ENCODE assay signal across 8 mouse cellular contexts in the genomic region with DNA sequence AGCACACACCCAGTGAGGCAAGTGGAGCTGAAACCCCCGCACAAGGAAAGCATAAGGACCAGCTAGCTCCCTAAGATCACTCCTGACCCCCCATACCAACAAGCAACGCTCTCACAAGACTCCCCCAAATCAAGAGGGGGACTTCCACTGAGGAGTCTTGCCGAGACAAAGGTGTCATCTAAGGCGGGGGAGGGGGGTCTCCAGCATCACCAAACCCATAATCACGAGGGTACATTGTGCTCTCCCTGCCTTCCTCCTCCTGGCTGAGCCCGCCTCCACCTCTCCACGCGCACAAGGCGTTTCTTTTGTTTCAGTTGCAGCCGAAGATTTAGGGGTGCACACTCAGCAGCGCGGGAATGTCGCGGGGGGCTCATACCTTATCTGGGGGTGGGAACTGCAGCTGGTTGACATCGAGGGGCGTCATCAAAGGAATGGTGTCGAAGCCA. TPM values are rescaled to one million over a fixed set of nuclear protein-coding genes. Genes with fewer than 3 reads are reported as not detected.
DNase-seq lines count a peak whose midpoint lies in the region; ATAC-seq and TF ChIP-seq lines count a peak whose summit lies in the region.

No protein-coding gene starts in this region.

- no peak for TF ChIP-seq CTCF in cerebellum, adult 2 months (IDR thresholded peaks at IDR 0.05; ENCODE audit: borderline replicate concordance, insufficient read depth, low read depth, low read length)

- H3K4me3 ChIP-seq in kidney, embryonic 14.5 days (ENCODE audit: low read length) = peak overlapping the region; percentile 81
- H3K4me3 ChIP-seq in cerebellum, adult 2 months (replicated peaks; ENCODE audit: insufficient read depth, low read depth, low read length) = peak overlapping the region; percentile 82
- H3K4me3 ChIP-seq in forebrain, embryonic 15.5 days = peak overlapping the region; percentile 93
- peak overlapping the region; percentile 51 for H3K4me3 ChIP-seq in liver, embryonic 11.5 days (ENCODE audit: low read depth, low read length)

- H3K9ac ChIP-seq in kidney, embryonic 14.5 days (ENCODE audit: low read depth, low read length) = peak overlapping the region; percentile 85
- peak overlapping the region; percentile 100 for H3K9ac ChIP-seq in forebrain, embryonic 15.5 days (replicated peaks)
- H3K9ac ChIP-seq in liver, embryonic 11.5 days (ENCODE audit: low read depth, low read length) = peak overlapping the region; percentile 46; the same call in 1 of the 2 replicates

- no peak for TF ChIP-seq POLR2A in cerebellum, adult 2 months (IDR thresholded peaks at IDR 0.05; ENCODE audit: borderline replicate concordance, insufficient read depth, low read length)

- H3K4me2 ChIP-seq in kidney, embryonic 14.5 days (replicated peaks; ENCODE audit: low read depth, low read length) = peak overlapping the region; percentile 94
- H3K4me2 ChIP-seq in forebrain, embryonic 15.5 days (replicated peaks) = peak overlapping the region; percentile 75
- H3K4me2 ChIP-seq in liver, embryonic 11.5 days = peak overlapping the region; percentile 69

- peak; percentile 8; the same call in 1 of the 2 replicates for ATAC-seq in kidney, embryonic 14.5 days (ENCODE audit: low FRiP score, low TSS enrichment)
- ATAC-seq in forebrain, embryonic 15.5 days (replicated peaks) = peak; percentile 66
- 0 out of 2 replicates have a peak, but pooled peaks have one; percentile 9 for ATAC-seq in liver, embryonic 11.5 days (replicated peaks; ENCODE audit: low FRiP score)

- WGBS in kidney, embryonic 14.5 days = 4% methylated on average over 17 of the region's 17 CpGs
- WGBS in cerebellum, adult 2 months = 1% methylated on average over 17 of the region's 17 CpGs
- under 1% methylated on average over 17 of the region's 17 CpGs for WGBS in forebrain, embryonic 15.5 days
- 5% methylated on average over 17 of the region's 17 CpGs for WGBS in liver, embryonic 11.5 days

- H3K36me3 ChIP-seq in kidney, embryonic 14.5 days (ENCODE audit: control insufficient read depth, insufficient read depth, low read length) = peaks cover 29% of the 10 kb centered on the region
- peaks cover 38% of the 10 kb centered on the region for H3K36me3 ChIP-seq in forebrain, embryonic 15.5 days
- H3K36me3 ChIP-seq in liver, embryonic 11.5 days (ENCODE audit: control insufficient read depth, insufficient read depth, low read length) = no peaks in the 10 kb centered on the region

- H3K9me3 ChIP-seq in kidney, embryonic 14.5 days (ENCODE audit: control insufficient read depth, low read length) = 0 out of 2 replicates have a peak, but pooled peaks cover 5% of the 10 kb centered on the region
- no peaks in the 10 kb centered on the region for H3K9me3 ChIP-seq in forebrain, embryonic 15.5 days
- H3K9me3 ChIP-seq in liver, embryonic 11.5 days (ENCODE audit: control insufficient read depth, low read length) = no peaks in the 10 kb centered on the region

- DNase-seq in kidney, adult 18-20 months = no peak
- no peak for DNase-seq in cerebellum, adult 2 months
- no peak for DNase-seq in liver, embryonic 11.5 days (ENCODE audit: low spot score)
- peak; percentile 62 for DNase-seq in right cerebral cortex, postnatal 25 days
- DNase-seq in adipocyte (ENCODE audit: low spot score) = no peak
- DNase-seq in spleen, adult 18-20 months = no peak

- H3K27me3 ChIP-seq in kidney, embryonic 14.5 days (ENCODE audit: control insufficient read depth, insufficient read depth, low read length) = peaks cover 10% of the 10 kb centered on the region
- no peaks in the 10 kb centered on the region for H3K27me3 ChIP-seq in cerebellum, adult 2 months (ENCODE audit: control insufficient read depth, insufficient read depth, low read length)
- H3K27me3 ChIP-seq in forebrain, embryonic 15.5 days = no peaks in the 10 kb centered on the region
- peaks cover 59% of the 10 kb centered on the region for H3K27me3 ChIP-seq in liver, embryonic 11.5 days (replicated peaks; ENCODE audit: control insufficient read depth, insufficient read depth, low read length)

- H3K27ac ChIP-seq in kidney, embryonic 14.5 days (ENCODE audit: low read depth, low read length) = no peak overlapping the region
- peak overlapping the region; percentile 84 for H3K27ac ChIP-seq in cerebellum, adult 2 months (ENCODE audit: insufficient read depth, low read length)
- peak overlapping the region; percentile 99 for H3K27ac ChIP-seq in forebrain, embryonic 15.5 days (replicated peaks)
- H3K27ac ChIP-seq in liver, embryonic 11.5 days (ENCODE audit: low read depth, low read length) = no peak overlapping the region

- H3K4me1 ChIP-seq in kidney, embryonic 14.5 days (ENCODE audit: control insufficient read depth, insufficient read depth, low read length) = peaks cover 8% of the 10 kb centered on the region; the same call in 1 of the 2 replicates
- H3K4me1 ChIP-seq in cerebellum, adult 2 months (ENCODE audit: control insufficient read depth, insufficient read depth, low read length) = peaks cover 25% of the 10 kb centered on the region
- H3K4me1 ChIP-seq in forebrain, embryonic 15.5 days = peaks cover 52% of the 10 kb centered on the region
- 0 out of 2 replicates have a peak, but pooled peaks cover 2% of the 10 kb centered on the region for H3K4me1 ChIP-seq in liver, embryonic 11.5 days (replicated peaks; ENCODE audit: control insufficient read depth, insufficient read depth, low read length)

RNA-seq across cellular contexts. Expression of a gene that starts 1.2 kb away (rescaled TPM):
- 22.3 and 38.0 TPM in 2 replicates for polyA plus RNA-seq in kidney, embryonic 14.5 days (2014; fragmentation: Nextera tagmentation; extraction: Ambion mirVana)
- polyA plus RNA-seq in cerebellum, adult 2 months (2012; rRNA removed) = 1,023 and 1,122 TPM in 2 replicates
- polyA plus RNA-seq in forebrain, embryonic 15.5 days (2015; fragmentation: Nextera tagmentation; extraction: Ambion mirVana) = 1,162 and 1,219 TPM in 2 replicates
- 5.6 and 7.8 TPM in 2 replicates for polyA plus RNA-seq in liver, embryonic 11.5 days (2014; fragmentation: Nextera tagmentation; extraction: Ambion mirVana)

Comparison
In these comparisons a context has a peak if more than half of its experiments do, and no peak if none do; other contexts are left out.
1. ATAC-seq: peak in every context shown above with its lines; median percentile 66 in forebrain, embryonic 15.5 days; 9 in liver, embryonic 11.5 days; 8 in kidney, embryonic 14.5 days.
2. H3K27ac ChIP-seq: peak in cerebellum, adult 2 months (single experiment) and forebrain, embryonic 15.5 days (single experiment); none in kidney, embryonic 14.5 days (single experiment) and liver, embryonic 11.5 days (single experiment).
3. H3K9ac ChIP-seq: peak in every context shown above with its lines; median percentile 100 in forebrain, embryonic 15.5 days; 85 in kidney, embryonic 14.5 days; 46 in liver, embryonic 11.5 days.
4. RNA of a gene that starts 1.2 kb away (polyA plus RNA-seq): 1,162 to 1,219 TPM in forebrain, embryonic 15.5 days and 1,023 to 1,122 TPM in cerebellum, adult 2 months; 22.3 to 38.0 TPM in kidney, embryonic 14.5 days and 5.6 to 7.8 TPM in liver, embryonic 11.5 days; every median in the first group is over 10 times any median in the second.
5. Peak in every context shown above with its lines, with median percentiles within 50 percentile points of each other: H3K4me2 ChIP-seq and H3K4me3 ChIP-seq.